Mouse (Mus musculus) erythroid progenitor cell, adult 5-6 weeks (primary cell): ENCODE data around the gene Bloc1s3. TPM values are rescaled to one million over a fixed set of nuclear protein-coding genes. Genes with fewer than 3 reads are reported as not detected.

Source experiments
- ATAC-seq: replicated peaks from 2 replicates; pipeline ENCODE4 v1.8.0; 2016; ENCODE audit warnings: moderate number of reproducible peaks, mild to moderate bottlenecking, moderate TSS enrichment, inconsistent platforms; ENCODE audit not compliant: poor library complexity, low FRiP score, severe bottlenecking
- total RNA-seq, 2 experiments: library from RNA; stranded (forward) in 1 of 2; stranded (reverse) in 1 of 2; fragments of 150-400 nt in 1 of 2; fragments of 186-747, 209-891 nt in 1 of 2; gene quantifications; 2 replicates each; pipeline versions ENCODE4 v1.2.3 to v1.2.4; 2015 to 2017; ENCODE audit warnings: low replicate concordance in 2 of 2

Bloc1s3 gene
- total RNA-seq, 2 experiments from 2014 or later, result 0.15 to 2.9 TPM

DNA sequence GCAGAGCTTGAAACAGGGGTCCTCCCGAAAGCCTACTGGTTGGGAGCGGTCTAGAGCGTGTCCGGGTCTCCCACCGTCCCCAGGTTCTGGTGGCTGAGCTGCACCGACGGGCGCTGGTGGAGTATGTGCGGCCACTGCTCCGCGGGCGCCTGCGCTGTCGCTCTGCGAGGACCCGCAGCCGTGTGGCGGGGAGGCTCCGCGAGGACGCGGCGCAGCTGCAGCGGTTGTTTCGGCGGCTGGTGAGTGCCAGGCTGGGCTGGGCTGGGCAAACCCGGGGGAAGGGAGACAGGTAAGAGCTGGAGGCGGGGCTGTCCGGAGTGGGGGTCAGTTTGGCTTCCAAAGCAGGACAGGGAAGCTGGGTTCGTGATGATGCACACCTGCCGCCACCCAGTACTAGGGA is 18.6 kb downstream of the Bloc1s3 start:
- ATAC-seq, result no peak

DNA sequence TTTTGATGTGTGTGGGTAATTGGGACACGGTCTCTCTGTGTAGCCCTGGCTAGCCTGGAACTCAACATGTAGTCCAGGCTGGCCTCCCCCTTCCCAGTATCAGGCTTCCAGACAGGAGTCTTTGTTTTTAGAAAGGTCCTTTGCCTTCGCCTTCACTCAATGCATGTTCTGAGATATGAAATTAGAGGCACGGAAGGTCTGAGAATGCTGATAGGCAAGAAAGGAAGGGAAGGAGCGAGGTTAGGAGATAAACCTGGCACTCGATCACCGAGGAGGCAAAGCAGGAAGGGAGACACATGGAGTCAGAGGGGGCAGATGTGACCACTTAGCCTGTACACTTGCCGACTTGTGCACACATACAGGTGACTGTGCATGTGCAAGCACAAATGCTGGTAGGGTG is 21.6 kb downstream of the Bloc1s3 start:
- ATAC-seq, result no peak

DNA sequence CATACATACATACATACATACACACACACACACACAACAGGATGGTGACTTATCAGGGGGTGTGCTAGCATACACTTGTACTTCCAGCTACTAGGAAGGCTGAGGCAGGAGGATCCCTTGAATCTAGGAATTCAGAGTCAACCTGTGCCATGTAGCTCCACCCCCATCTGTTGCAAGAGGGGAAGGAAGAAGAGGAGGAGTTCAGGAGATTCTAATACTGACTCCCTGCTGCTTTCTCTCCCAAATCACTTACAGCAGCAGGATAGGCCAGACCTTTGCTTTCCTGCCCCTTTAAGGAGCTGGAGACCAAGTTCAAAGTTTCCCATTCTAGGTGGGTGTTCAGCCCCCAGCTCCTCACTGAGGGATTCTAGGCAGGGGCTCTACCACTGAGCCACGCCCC is 22.7 kb downstream of the Bloc1s3 start:
- no peak for ATAC-seq

DNA sequence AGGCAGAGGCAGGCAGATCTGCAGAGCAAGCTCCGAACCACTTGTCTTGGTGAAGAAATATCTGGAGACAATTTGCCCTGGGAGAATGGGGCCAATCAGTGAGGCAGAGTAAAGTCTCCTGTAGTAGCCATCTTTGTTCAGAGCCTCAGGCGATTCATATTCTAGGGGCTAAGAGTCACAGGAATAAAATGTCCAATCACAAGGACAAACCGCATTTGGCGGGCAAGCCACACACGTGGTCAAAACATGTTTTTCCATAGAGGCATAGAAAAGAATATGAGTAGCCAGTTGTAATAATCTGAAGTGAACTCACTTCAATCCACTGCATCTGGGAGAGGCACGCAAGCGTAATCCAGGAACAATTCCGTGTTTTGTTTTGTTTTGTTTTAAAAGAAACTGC is 24.9 kb downstream of the Bloc1s3 start:
- no peak for ATAC-seq

DNA sequence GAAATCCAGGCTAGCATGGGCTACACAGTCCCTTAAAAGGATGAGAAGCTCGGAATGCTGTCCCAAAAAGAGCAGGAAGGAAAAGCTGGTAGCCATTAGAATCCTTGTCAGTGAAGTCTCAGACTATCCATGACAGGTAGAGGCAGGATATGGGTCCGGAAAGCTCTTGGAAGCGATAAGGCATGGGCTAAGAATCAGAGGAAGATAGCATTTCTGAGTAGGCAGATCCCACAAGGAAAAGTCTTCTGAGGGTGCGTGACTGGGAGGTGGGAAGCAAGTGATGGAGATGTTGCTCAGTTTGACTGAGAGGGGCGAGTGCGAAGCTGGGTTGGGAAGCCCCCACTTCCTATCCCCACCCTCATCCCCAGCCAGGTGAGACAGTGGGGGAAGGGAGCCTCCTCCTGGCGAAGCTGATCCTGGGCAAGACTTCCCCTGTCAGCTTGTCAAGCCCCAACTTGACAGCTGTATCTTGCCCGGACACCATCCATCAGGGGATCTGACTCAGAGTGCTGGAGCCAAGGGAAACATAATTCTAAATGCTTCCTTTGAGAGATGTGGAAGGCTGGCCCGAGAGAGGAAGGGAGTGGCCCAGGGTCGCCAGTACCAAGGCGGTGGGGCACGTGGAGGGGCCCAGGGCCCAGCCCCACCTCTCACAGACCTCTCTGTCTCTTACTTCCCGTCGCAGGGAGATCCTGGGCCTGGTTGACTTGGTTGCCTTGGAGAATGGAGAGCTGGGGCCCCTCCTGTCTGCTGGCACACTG is 30.4 kb downstream of the Bloc1s3 start:
- 0 out of 2 replicates have a peak, but pooled peaks have one; percentile 30 for ATAC-seq

DNA sequence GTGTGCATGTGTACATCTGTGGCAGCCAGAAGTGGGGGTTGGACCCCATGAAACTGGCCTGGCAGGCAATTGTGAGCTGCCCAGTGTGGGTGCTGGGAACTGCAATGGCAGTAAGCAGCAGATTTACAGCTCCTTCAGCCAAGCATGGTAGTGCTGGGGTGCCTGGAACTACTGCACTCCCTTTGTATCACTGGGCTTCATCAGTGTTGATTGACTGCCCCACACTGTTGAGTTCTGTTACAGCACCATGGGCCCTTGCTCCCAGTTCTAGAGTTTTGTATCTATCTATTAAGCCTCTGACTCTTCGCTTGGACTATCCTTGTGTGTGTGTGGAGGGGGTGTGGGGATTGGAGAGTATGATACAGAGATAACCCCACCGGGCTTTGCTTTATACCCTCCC is 31.1 kb downstream of the Bloc1s3 start:
- no peak for ATAC-seq

DNA sequence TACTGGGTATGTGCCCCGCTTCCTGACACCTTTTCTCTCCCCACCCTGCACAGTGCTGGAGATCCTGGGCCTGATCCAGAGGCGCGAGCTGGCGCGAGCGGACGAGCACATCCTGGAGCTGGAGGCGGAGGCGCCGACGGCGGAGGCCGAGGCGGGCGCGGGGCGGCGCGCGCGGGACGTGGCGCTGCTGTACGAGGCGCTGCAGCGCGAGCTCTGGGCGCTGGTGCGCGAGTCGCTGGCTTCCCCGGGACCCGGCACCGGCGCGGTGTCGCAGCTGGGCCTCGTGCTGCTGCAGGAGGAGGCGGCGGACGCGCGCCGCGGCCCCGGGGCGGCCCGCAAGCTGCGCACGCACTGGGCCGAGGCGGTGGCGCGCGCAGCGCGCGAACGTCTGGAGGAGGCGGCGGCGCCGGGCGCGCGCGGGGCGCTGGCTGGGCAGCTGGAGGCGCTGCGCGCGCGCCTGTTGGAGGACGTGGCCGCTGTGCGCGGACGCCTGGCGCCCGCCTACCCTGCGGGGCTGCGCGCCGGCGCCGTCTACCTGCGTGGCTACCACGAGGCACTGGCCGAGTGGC is 34.2 kb downstream of the Bloc1s3 start:
- ATAC-seq, result no peak

DNA sequence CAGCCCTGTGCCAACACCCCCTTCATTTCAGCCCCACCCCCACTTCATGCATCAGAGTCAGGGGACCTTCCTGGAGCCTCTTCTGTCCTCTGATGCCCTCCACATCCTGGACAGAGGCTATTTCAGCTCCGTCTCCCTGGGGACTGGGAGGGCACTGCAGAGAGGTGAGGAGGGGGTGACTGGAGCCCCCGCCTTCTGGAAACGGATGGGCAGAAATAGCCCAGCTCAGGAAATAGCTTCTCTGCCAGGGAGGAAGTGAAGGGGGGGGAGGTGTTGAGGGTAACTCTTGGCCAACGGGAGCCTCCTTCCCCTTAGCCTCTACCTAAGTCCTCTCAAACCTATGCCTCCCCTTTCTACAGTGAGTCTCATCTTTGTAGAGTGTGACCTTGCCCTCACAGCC is 35.8 kb downstream of the Bloc1s3 start:
- ATAC-seq, result no peak

DNA sequence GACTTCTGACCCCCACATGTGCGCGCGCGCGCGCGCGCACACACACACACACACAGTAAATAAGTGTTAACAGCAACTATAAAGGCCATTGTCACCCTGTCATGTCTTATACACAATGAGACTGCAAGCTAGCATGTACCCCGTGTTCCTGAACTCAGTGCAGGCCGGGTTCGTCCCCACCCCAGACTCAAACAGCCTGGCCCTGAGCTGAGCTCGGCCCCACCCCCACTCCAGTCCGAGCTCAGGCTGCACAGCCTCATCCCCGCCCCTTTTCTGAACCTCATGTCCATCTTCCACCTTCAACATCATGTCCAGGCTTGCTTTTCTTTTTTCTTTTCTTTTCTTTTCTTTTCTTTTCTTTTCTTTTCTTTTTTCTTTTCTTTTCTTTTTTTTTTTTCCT is 37.9 kb downstream of the Bloc1s3 start:
- ATAC-seq, result no peak

DNA sequence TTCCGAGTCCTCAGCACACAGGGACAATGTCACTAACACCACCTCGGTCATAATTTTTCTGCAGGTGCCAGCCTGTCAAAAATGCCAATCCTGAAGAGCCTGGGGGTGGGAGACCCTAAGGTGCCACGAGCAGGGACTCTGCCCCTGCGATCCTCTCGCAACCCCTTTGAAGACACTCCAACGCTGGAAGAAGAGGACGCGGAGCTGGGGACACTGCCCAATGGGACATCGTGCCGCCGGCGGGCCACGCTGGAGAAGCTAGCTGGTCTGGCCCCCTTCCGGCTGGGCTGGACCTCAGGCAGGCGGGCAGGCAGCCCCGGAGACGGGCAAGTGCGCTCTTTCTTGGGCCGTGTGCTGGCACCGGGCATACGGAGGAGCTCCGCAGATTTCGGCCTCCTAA is 38.8 kb downstream of the Bloc1s3 start:
- no peak for ATAC-seq

DNA sequence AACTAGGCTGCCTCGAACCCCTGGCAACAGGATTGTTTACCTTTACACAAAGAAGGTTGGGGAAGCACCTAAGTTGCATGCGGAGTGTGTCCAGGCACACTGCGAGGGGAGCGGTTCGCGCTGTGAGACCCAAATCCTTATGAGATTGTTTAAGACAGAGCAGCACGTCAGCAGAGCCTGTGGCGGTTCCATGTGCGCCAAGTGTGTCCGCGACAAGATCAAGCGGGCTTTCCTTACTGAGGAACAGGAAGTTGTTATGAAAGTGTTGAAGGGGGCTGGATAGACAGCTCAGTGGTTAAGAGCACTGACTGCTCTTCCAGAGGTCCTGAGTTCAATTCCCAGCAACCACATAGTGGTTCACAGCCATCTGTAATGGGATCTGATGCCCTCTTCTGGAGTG is 39.9 kb downstream of the Bloc1s3 start:
- ATAC-seq, result no peak

DNA sequence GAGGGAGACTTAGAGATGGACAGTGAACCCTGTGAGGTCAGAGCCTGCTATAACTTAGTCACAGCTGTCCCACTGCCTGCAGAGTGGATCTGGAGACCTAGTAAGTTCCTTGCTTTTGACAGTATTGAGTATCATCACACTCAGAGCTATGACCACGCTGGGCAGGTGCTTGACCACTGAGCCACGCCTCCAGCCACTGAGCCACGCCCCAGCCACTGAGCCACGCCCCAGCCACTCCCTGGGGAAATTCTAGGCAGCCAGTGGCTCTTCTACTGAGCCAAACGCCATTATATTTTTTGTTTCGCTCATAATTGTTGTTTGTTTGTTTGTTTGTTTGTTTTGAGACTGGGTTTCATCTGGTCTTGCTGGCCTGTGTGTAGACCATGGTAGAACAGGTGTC is 40.5 kb downstream of the Bloc1s3 start:
- ATAC-seq, result 0 out of 2 replicates have a peak, but pooled peaks have one; percentile 45

DNA sequence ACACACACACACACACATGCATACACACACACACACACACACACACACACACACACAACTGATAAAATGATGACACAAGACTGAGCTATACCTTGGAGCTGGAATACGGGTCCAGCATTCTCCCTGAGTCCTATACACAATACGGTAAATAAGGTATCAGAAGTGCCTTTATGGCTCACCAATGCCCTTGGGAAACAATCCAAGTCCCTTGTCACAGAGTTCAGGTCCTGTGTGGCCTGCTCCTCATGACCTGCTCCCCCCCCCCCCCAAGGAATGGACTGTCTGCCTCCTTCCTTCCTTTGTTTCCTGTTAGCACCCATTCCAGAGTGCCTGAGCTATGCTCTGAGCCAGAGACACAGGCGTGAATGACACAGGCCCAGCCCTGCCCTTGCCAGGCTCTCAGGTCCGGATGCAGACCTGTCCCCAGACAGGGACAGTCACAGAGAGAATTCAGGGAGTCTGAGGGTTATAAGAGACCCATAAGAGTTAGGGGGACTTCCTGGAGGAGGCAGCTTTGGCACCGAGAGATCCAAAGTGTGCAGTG is 41.5 kb downstream of the Bloc1s3 start:
- ATAC-seq, result no peak

DNA sequence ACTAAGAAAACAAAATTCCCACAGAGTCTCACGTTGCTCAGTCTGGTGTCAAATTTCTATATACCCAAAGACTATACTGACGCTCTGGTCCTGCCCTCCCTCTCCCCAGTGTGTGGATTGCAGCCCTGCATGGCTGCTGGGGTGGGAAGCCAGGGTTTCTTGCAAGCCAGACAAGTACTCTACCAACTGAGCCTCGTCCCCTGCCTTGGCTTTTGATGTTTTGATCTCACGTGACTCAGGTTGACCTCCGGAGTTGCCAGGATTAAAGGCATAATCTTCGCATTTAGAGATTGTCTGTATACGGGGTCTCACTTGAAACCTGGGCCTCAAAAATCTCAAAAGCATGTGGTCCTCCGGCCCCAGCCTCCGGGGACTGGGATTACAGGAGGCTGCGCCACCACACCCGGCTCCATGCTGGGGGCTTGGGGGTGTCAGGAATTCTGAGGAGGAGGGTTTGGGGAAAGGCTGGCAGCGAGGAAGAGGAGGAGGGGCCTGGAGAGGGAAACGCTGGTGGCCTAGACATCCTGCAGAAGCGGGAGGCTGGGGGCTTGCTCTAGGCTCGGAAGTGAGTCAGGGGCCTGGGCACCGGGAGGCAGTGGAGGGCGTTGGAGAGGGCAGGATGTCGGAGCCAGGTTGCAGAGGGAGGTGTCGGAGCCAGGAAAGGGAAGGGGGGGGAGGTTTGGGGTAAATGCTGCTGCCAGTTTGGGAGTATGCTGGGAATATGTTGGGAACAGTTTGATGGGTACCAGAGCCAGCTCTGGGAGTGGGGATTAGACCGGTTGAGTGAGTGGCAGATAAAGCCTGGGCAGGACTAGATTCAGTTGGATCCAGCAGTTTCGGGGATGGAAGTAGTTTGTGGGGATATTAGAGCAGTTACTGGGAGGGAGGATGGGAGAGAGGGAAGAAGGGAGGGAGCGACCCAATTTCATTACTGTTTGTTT is 43.5 kb downstream of the Bloc1s3 start:
- ATAC-seq, result no peak

DNA sequence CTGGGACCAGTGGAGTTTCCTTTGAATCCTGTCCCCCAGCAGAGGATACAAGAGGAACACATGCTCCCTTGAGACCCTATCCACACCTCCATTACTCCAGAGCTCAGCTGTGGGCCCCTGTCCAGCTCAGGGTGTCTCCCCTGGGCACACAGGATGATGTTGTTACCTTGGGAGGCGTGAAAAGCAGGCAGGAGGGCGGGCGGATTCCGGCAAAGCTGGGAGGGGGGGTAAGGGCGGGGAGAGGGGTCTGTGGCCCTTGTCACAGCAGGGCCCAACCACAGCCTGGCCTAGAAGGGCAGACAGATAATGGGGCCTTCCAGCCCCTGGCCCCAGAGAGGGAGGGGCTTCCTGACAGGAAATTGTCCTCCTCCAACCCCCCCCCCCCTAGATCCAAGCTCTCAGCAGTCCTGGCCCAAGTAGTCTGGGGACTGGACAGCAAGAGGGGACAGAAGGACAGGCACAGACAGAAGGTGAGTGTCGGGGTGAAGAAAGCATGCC is 45.2 kb downstream of the Bloc1s3 start, which contains the start of gene Exoc3l2:
TSS of gene Exoc3l2 (plus strand) at position 448 of the 498 bp plus-strand sequence.
- no peak for ATAC-seq

DNA sequence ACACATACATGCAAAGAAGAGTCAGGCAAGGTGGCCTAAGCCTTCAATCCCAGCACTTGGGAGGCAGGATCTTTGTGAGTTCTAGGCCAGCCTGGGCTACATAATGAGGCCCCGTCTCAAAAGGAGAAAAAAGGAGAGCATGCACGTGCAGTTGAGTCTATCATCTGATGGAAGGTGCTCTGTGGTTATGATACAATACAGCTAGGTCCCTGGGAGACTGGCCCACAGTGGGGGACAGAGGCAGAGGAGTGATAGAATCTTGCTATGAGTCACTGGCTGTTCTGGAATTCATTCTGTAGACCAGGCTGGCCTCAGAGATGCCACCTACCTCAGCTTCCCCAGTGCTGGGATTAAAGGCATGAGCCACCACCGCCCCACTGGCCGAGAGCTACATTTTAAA is 45.7 kb downstream of the Bloc1s3 start:
- ATAC-seq, result no peak

DNA sequence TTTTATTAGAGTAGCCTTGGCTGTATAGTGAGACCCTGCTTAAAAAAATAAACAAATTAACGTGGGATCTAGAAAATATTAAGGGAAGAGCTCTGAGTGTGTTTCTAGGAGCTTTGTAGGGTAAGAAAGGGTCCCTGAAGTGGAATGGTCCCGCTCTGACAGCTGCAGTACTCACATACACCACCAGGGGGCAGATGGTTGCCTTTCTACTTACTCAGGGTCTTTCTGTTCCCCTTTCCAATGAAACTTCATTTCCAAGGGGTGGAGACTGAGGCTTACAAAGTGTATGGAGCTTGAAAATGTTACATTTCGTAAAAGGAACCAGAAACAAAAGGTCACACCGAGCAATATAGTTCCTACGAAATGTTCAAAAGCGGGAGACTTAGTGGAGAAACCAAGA is 46.7 kb downstream of the Bloc1s3 start:
- ATAC-seq, result no peak

DNA sequence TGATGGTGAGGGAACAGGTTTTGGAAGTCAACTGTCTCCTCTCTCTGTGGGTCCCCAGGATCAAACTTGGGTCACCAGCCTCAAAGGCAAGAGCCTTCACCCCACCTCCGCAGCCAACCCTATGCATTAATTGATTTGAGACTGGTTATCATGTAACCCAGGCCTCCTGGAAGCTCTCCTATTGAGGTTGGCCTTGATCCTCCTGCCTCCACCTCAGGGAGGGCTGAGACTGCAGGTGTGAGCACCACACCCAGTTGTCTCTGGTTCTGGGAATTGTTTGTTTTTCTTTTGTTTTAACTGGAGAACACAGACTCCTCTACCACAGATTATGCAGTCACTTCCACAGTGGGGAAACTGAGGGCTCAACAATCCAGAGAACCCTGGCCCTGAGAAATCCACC is 47.7 kb downstream of the Bloc1s3 start:
- no peak for ATAC-seq

DNA sequence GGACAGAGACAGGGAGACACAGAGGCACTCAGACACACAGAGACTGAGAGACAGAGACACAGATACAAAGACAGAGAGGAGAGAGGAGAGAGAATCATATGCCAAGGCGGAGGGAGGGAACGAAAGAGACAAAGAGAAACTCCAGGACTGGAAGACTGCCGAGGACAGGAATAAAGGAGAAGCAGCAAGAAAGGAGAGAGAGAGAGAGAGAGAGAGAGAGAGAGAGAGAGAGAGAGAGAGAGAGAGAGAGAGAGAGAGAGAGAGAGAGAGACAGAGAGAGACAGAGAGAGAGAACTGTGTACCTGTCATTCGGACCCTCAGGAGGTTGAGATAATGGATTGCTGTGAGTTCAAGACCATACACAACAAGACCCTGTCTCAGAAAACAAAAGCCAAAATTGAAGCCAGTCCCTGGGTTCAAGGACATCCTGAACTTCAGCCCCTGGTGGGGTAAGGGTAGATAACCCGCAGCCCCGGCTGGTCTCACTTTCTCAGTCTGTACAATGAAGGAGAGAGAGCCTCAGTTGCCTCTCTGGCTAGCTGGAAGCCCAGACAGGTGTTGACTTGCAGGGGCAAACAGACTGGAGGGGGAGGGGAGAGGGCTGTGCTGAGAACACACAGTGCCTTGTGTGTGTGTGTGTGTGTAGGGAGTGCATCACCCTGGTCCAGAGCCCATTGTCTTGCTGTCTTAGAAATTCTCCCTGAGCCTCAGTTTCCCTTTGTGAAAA is 48.9 kb downstream of the Bloc1s3 start:
- no peak for ATAC-seq
